Mouse (Mus musculus) intestine, embryonic 14.5 days (tissue): ENCODE measurements around the gene Efcab2. TPM values are rescaled to one million over a fixed set of nuclear protein-coding genes. Genes with fewer than 3 reads are reported as not detected.

Experiments used
- ATAC-seq: fragments of 200-750 bp; cut with Nextera tagmentation; replicated peaks from 2 replicates; pipeline ENCODE4 v1.8.0; 2017; ENCODE audit warnings: low read depth, moderate number of reproducible peaks, moderate TSS enrichment, moderate library complexity; ENCODE audit not compliant: low FRiP score, low TSS enrichment
- DNase-seq: peaks from one replicate; pipeline ENCODE4 v3.0.0-alpha.2; 2018; ENCODE audit warnings: low spot score
- H3K27ac ChIP-seq: fragments of 300-500 bp; sonication (generic); 2 replicates; pipeline ENCODE4 v1.5.1; 2014; ENCODE audit warnings: low read depth, mild to moderate bottlenecking, control low read depth
- H3K27me3 ChIP-seq: fragments of 300-500 bp; sonication (generic); replicated peaks from 2 replicates; pipeline ENCODE4 v1.6.1; 2014; ENCODE audit warnings: low read length, control low read depth; ENCODE audit not compliant: control insufficient read depth, insufficient read depth
- H3K36me3 ChIP-seq: fragments of 300-500 bp; sonication (generic); 2 replicates; pipeline ENCODE4 v1.6.1; 2014; ENCODE audit warnings: low read length, control low read depth; ENCODE audit not compliant: control insufficient read depth, insufficient read depth
- H3K4me1 ChIP-seq: fragments of 300-500 bp; sonication (generic); replicated peaks from 2 replicates; pipeline ENCODE4 v1.6.1; 2014; ENCODE audit warnings: low read length, control low read depth, mixed read lengths; ENCODE audit not compliant: control insufficient read depth, insufficient read depth
- H3K4me2 ChIP-seq: fragments of 300-500 bp; sonication (generic); 2 replicates; pipeline ENCODE4 v1.6.1; 2014; ENCODE audit warnings: low read length
- H3K4me3 ChIP-seq: fragments of 300-500 bp; sonication (generic); 2 replicates; pipeline ENCODE4 v1.5.1; 2014; ENCODE audit warnings: low read depth, low read length, control low read depth, mixed read lengths
- H3K9ac ChIP-seq: fragments of 300-500 bp; sonication (generic); 2 replicates; pipeline ENCODE4 v1.6.1; 2014; ENCODE audit warnings: mild to moderate bottlenecking, low read length
- H3K9me3 ChIP-seq: fragments of 300-500 bp; sonication (generic); 2 replicates; pipeline ENCODE4 v1.6.1; 2016; ENCODE audit warnings: low read length, control low read depth; ENCODE audit not compliant: control insufficient read depth
- WGBS: fragments of 180-500 bp; shearing (Covaris S2); extraction: QIAGEN DNeasy Blood & Tissue Kit; methylation state at CpG from one replicate; pipeline ENCODE4 v1.1.7; 2014; 5-methylcytosine and 5-hydroxymethylcytosine counted together
- polyA plus RNA-seq: library from polyadenylated mRNA; unstranded; fragments of >200 nt; fragmentation: Nextera tagmentation; extraction: Ambion mirVana; gene quantifications from 2 replicates; pipeline ENCODE4 v1.2.1, GENCODE M21; 2014

The Efcab2 gene
- polyA plus RNA-seq = 6.9 and 9.3 TPM in 2 replicates

- H3K4me3 ChIP-seq = peak within 1 kb of the TSS; percentile 57
- peak within 1 kb of the TSS; percentile 100 for H3K27ac ChIP-seq
- no peaks in the 10 kb centered on the region for H3K27me3 ChIP-seq
- DNase-seq (peak; percentile 97), ATAC-seq (peak; percentile 98)
- H3K9me3 ChIP-seq = no peaks in the 10 kb centered on the region
- peak within 1 kb of the TSS; percentile 99 for H3K9ac ChIP-seq
- H3K36me3 ChIP-seq = no peaks in the 10 kb centered on the region
- no peaks in the 10 kb centered on the region for H3K4me1 ChIP-seq
- WGBS = under 1% methylated on average over 61 of the region's 70 CpGs
- peak within 1 kb of the TSS; percentile 70 for H3K4me2 ChIP-seq
These were observed at the start of gene Efcab2 for GRCm38 (mm10) chr1:178405951-178406711. Gene Efcab2, plus strand, starts transcription at chr1:178406085.

GRCm38 (mm10) chr1:178357776-178358710 is 47.8 kb upstream of the Efcab2 start:
- Histone ChIP-seq H3K4me2 (no peak overlapping the region), H3K27me3 (no peaks in the 10 kb centered on the region), H3K4me1 (no peaks in the 10 kb centered on the region), H3K36me3 (no peaks in the 10 kb centered on the region), H3K4me3 (no peak overlapping the region), H3K9me3 (no peaks in the 10 kb centered on the region), H3K27ac (no peak overlapping the region), H3K9ac (no peak overlapping the region)
- DNase-seq (no peak), ATAC-seq (no peak)
- 75% methylated on average over 12 of the region's 12 CpGs for WGBS

DNA sequence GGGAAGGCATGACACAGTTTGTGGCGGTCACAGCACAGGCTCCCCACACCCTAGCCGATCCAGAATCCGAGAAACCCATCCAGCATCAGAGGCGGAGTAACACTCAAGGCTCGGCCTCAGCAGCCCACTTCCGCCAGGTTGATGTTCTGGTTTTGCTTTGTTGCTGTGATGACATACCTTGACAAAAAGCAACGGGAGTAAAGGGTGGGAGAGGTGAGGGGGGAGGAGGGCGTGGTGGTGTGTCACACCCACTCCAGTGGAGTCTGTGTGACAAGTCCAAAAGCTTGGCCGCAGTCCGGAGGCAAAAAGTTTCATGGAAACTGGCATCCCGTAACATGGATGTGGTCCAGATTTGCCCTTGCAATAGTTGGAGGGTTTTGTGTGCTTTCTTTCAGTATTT is 45.6 kb upstream of the Efcab2 start:
- H3K36me3 ChIP-seq = no peaks in the 10 kb centered on the region
- ATAC-seq (no peak), DNase-seq (no peak)
- no peak overlapping the region for H3K9ac ChIP-seq
- no peaks in the 10 kb centered on the region for H3K9me3 ChIP-seq
- WGBS = 80% methylated on average over 11 of the region's 11 CpGs
- no peaks in the 10 kb centered on the region for H3K27me3 ChIP-seq
- no peak overlapping the region for H3K4me2 ChIP-seq
- no peak overlapping the region for H3K4me3 ChIP-seq
- H3K27ac ChIP-seq = no peak overlapping the region
- H3K4me1 ChIP-seq = no peaks in the 10 kb centered on the region

DNA sequence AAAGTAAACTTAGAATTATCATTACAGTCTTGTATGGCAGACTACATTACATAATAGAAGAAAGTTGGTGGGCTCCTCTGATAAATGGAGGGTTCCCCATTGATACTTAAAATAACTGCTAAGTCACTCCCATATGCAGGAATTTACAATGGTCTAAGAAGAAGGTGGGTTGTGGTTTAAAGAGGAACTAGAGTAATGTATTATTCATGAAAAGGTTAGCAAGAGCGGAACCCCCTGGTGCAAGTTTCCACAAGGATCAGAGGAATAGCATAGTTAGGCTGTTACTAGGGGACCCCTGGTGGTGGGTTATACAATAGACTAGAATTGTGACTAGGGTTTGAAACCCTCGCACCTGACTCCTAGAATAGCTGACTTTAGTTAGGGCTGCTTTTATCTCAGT is 45.2 kb upstream of the Efcab2 start:
- no peak for DNase-seq
- no peak overlapping the region for H3K27ac ChIP-seq

GRCm38 (mm10) chr1:178365171-178365570 is 40.7 kb upstream of the Efcab2 start:
- H3K9ac ChIP-seq = no peak overlapping the region

More for the DNA sequence above, 45.2 kb upstream of the Efcab2 start:
- H3K4me1 ChIP-seq = no peaks in the 10 kb centered on the region
- no peaks in the 10 kb centered on the region for H3K27me3 ChIP-seq
- H3K4me2 ChIP-seq = no peak overlapping the region
- WGBS = 84% methylated on average over 2 of the region's 2 CpGs
- no peak overlapping the region for H3K9ac ChIP-seq
- no peak overlapping the region for H3K4me3 ChIP-seq
- H3K9me3 ChIP-seq = no peaks in the 10 kb centered on the region
- H3K36me3 ChIP-seq = no peaks in the 10 kb centered on the region
- ATAC-seq = no peak

DNA sequence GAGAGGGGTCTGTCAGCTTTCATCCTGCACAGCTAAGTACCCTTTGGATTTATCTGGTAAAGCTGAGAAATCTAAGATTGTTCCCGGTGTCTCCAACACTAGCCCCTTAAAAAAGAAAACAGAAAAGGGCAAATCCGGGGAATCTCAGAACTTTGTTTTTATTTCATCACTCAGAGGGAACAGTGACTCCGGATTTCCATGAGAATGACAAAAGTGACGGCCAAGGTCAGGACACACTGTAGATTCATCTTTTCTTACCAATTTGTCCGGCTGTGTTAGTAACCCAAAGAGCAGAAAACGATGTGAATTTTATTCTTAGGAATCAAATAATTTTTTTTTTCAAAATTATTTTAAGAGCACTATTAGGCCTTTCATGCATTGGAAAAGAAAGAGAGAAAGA is 37.8 kb upstream of the Efcab2 start:
- DNase-seq (no peak), ATAC-seq (no peak)
- Histone ChIP-seq H3K4me2 (peak overlapping the region; percentile 87; the same call in 1 of the 2 replicates), H3K27me3 (no peaks in the 10 kb centered on the region), H3K4me1 (peaks cover 9% of the 10 kb centered on the region; the same call in 1 of the 2 replicates), H3K9me3 (no peaks in the 10 kb centered on the region), H3K9ac (peak overlapping the region; percentile 59; the same call in 1 of the 2 replicates), H3K27ac (no peak overlapping the region; the same call in 1 of the 2 replicates), H3K4me3 (no peak overlapping the region), H3K36me3 (no peaks in the 10 kb centered on the region)
- WGBS = 65% methylated on average over 6 of the region's 6 CpGs

More at GRCm38 (mm10) chr1:178365171-178365570, 40.7 kb upstream of the Efcab2 start:
- no peak for ATAC-seq
- no peak for DNase-seq
- H3K36me3 ChIP-seq = no peaks in the 10 kb centered on the region
- 78% methylated on average over 6 of the region's 6 CpGs for WGBS
- H3K4me3 ChIP-seq = no peak overlapping the region
- H3K9me3 ChIP-seq = no peaks in the 10 kb centered on the region
- H3K27me3 ChIP-seq = no peaks in the 10 kb centered on the region
- peaks cover 9% of the 10 kb centered on the region; the same call in 1 of the 2 replicates for H3K4me1 ChIP-seq
- no peak overlapping the region for H3K27ac ChIP-seq
- no peak overlapping the region for H3K4me2 ChIP-seq

DNA sequence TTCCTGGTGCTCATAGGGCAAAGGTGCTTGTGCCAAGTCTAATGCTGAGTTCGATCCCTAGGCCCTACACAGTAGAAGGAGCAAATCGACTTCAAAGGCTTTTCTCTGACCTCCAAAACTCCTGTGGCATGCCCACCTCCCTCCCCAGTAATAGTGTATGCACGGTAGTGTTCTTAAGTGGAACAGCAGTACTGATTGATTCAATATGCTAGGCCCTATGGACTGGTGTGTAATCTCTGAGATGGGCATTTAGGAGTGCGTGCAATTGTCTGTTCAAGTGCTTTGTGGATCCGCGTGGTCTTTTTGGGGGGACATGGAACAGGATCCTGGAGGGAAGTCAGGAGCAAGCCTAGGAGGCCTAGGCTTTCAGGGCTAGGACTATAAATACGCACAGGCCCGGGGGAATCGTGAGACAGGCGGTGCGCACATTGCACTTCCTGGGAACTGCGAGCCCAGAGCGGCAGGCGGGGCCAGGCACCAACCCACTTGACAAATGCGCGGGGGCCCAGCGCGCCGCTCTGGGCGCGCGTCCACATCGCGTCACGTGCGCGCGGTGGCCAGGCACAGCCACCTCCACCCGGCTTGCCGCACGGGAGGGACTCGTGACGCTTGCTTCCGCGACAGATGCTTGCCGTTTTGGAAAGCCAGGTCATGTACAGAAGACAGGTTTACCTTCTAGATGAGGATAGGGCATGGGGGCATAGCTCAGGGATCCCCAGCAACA is 37.2 kb upstream of the Efcab2 start:
- H3K27ac ChIP-seq = peak overlapping the region; percentile 80
- H3K9ac ChIP-seq = peak overlapping the region; percentile 59
- H3K4me2 ChIP-seq = peak overlapping the region; percentile 87
- H3K9me3 ChIP-seq = no peaks in the 10 kb centered on the region
- DNase-seq = peak; percentile 87
- peaks cover 9% of the 10 kb centered on the region; the same call in 1 of the 2 replicates for H3K4me1 ChIP-seq
- peak overlapping the region; percentile 54 for H3K4me3 ChIP-seq
- ATAC-seq = peak; percentile 97
- no peaks in the 10 kb centered on the region for H3K36me3 ChIP-seq
- H3K27me3 ChIP-seq = no peaks in the 10 kb centered on the region
- WGBS = 2% methylated on average over 36 of the region's 36 CpGs

DNA sequence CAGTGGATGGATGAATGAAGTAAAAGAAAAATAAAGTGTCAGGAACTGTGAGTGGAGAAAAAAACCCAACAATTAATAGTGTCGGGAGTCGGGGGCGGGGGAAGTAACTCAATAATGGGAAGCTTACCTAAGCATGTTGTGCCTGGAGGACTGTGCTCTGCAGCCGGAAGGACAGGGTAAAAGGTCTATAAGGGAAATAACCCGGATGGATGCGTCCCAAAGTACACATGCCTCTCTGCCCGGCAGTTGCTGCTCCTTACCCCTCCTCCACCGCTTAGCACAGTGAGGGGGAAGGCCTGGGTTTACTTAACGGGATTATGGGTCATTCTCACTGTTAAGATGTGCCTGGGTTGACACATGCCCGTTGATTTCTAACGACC is 36.6 kb upstream of the Efcab2 start:
- no peaks in the 10 kb centered on the region for H3K36me3 ChIP-seq
- H3K4me3 ChIP-seq = peak overlapping the region; percentile 54
- peak overlapping the region; percentile 87 for H3K4me2 ChIP-seq
- H3K9ac ChIP-seq = peak overlapping the region; percentile 59
- WGBS = under 1% methylated on average over 11 of the region's 11 CpGs
- H3K4me1 ChIP-seq = peaks cover 9% of the 10 kb centered on the region; the same call in 1 of the 2 replicates
- no peaks in the 10 kb centered on the region for H3K27me3 ChIP-seq
- no peaks in the 10 kb centered on the region for H3K9me3 ChIP-seq
- DNase-seq = no peak
- ATAC-seq = peak; percentile 84
- H3K27ac ChIP-seq = peak overlapping the region; percentile 80
